Mouse (Mus musculus): ENCODE results near the gene Tsen54.

DNA sequence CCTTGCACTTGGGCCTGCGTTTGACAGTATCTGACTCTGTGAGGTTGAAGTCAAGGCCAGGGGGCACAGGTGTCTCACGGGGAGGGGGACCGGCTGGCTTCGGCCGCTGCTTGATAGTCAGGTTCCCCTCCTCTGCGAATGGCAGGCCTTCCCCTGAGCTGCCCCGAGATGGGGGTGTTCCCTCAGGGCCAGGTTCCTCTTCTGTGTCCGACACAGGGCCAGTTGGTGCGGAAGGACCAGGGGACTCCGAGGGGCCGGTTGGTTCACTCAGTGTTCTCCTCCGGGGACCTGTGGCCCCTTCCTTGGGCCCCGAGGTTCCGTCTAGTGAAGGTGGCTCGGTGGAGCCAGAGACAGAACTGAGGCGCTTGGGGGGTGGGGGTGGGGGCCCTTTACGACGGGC, 13.5 kb upstream of the Tsen54 start:
- TF ChIP-seq CTCF (IDR thresholded peaks at IDR 0.05; ENCODE audit: extremely low read depth, insufficient read length, insufficient replicate concordance, low read depth, low read length) (no peak), POLR2A (IDR thresholded peaks at IDR 0.05; ENCODE audit: low read depth, low read length) (no peak)

All from small intestine, adult 2 months (tissue).